Mouse (Mus musculus) T-helper 17 cell (primary cell): ENCODE data around the gene Setd2.

Experiments
- in situ Hi-C, 2 experiments: fragments of 300-600 bp; cut with MboI, MseI; formaldehyde crosslinking; loops; 1 replicate in 1 of 2; 2 replicates in 1 of 2; pipeline ENCODE4 v1.15.1; 2025; ENCODE audit warnings: high pct_unique_total_duplicates in 2 of 2

The Setd2 gene

GRCm38 (mm10) chr9:110653655-110654461, 121.5 kb downstream of the Setd2 start, which contains the start of gene Nbeal2:
Gene Nbeal2 (minus strand): TSS chr9:110654161.
- in situ Hi-C loops = no loop called here

DNA sequence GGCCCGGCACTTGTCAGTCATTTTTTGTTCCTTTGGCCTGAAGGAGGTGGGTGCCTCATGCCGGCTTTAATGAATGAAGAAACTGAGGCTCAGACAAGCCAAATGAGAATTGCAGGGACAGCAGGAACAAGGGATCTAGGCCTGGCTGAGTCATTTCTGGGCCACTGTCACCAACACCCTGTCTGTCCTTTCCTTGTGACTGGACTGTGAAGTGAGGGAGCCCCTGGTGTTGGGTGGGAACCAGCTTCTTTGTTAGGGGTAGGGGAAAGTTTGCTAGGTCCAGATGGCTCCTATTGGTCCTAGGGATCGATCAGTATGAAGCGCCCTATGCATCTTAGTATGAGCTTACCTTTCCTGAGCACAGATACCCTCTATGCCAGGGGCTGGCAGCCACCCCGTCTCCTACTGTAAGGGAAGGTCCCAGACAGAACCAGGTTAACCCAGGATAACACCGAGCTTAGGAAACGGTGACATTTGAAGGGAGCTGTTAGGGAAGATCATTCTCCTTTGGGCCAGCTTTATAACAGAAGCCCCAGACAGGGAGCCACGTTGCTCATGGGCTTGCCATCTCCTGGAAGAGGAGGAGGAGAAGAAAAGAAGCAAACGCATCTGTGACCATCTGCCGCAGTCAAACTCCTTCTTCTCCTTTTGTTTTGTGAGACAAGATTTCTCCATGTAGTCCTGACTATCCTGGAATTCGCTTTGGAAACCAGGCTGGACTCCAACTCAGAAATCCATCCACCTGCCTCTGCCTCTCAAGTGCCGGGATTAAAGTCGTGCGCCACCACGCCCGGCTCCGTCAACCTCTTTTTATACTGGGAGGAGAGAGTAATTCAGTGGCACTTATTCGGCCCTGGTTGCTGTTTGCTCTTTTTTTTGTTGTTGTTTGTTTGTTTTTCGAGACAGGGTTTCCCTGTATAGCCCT, 122.6 kb downstream of the Setd2 start:
- in situ Hi-C loops = no loop called here

GRCm38 (mm10) chr9:110655651-110656007, 123.2 kb downstream of the Setd2 start:
- in situ Hi-C loops = no loop called here

DNA sequence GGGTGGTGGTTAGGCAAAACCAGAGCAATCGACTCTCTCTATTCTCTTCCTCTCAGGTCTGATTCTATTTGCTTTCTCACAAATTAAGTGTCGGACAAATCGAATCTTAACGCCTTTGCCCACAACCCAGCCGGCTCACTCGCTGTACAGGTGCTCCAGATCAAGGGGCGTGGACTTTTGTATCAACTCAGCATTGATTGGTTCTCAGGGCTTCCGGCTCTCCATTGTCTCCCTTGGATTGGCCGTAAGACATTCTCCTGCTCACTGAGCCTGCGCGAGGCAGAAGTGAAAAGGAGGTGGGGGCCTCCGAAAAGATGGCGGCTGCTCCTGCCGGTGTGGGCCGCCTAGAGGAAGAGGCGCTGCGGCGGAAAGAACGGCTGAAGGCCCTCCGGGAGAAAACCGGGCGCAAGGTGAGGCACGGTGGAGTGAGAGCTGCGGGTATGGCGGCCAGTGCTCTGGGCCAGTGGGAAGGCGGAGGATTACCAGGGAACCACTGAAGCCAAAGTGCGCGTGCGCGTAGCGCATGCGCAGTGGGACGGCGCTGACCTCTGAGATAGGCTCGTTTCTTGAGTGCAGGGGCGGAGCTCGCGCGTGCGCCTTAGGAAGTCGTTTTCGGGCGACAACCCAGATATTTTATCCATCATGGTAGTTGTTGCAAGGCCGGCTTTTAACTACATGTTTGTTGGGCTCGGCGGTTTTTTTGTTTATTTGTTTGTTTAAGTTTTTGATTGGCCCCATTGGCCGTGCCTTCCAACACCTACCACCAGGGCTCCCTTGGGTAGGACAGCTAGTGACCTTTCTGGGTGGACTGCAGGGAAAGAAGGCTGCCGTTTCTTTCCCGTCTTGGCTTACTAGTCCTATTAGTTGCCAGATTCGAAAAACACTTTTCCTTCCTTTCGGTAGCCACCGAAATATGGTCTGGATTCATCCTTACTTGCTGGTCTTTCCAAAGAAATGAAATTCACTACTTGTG, 124.1 kb downstream of the Setd2 start, which contains the start of gene Ccdc12:
TSS of gene Ccdc12 (plus strand) at position 255 of the 973 bp plus-strand sequence.
- in situ Hi-C loops = no loop called here

DNA sequence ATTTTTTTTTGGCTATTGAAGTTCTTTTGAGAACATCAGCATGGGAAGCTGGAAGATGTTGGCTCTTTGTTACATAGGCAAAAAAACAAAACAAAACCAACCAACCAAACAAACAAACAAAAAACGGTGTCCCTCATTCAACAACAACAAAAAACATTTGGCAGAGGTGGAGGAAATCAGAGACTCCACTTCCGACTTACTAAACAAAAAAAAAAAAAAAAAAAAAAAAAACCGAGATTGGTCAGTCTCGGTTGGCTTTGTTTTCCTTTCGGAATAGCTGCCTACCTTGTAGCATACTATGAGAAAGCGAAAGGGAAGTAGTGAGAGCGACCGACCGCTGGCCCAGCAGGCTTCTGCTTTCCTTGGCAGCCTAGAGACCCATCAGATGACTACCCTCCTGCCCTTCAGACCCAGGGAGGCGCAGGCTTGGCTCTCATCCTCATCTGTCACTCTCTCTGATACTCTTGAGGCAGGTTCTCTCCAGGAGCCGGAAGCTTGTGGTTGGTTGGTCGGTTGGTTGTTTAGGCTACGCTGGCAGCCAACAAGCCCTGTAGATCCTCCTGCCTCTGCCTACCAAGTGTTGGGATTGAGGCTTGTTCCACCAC, 125.2 kb downstream of the Setd2 start:
- in situ Hi-C loops = no loop called here

GRCm38 (mm10) chr9:110659521-110659920, 127.1 kb downstream of the Setd2 start:
- in situ Hi-C loops = no loop called here

- in situ Hi-C loops = no loop called here
Observed at GRCm38 (mm10) chr9:110660208-110660607, 127.8 kb downstream of the Setd2 start.

GRCm38 (mm10) chr9:110660856-110661612, 128.6 kb downstream of the Setd2 start:
- in situ Hi-C loops = no loop called here

DNA sequence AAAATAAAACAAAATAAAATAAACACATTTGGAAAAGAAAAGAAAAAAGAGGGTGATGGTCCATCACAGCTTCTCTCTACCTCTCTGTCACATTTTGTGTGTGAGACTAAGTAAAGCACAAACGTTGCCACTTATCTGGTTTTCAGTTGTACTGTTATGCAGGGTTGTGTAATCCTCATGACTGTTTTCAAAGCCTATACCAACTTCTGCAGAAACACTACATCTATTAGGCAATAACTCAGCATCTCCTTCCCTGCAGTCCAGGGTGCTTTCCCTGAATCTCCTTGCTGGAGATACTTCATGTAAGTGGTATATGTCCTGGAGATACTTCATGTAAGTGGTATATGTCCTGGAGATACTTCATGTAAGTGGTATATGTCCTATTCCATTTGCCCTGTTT, 130.4 kb downstream of the Setd2 start:
- in situ Hi-C loops = no loop called here

GRCm38 (mm10) chr9:110665912-110666311, 133.5 kb downstream of the Setd2 start:
- in situ Hi-C loops = no loop called here

DNA sequence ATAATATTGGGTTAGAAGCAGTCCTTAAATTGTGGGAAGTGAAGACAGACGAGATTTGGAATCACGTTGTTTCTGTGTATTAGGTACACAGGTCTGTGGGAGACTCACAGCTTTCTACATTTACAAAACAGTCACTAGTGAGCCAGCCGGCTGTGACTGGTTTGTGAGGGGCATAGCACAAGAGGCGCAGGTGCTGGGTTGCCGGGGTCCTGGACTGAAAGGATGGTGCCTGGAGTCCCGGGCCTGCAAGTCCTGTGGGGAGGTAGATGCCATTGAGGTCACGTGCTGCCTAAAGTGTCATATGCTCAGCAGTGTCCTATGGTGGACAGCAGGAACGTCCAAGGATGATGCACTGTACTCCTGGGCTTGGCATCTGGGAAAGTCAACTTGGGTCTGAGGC, 134.0 kb downstream of the Setd2 start:
- in situ Hi-C loops = no loop called here

DNA sequence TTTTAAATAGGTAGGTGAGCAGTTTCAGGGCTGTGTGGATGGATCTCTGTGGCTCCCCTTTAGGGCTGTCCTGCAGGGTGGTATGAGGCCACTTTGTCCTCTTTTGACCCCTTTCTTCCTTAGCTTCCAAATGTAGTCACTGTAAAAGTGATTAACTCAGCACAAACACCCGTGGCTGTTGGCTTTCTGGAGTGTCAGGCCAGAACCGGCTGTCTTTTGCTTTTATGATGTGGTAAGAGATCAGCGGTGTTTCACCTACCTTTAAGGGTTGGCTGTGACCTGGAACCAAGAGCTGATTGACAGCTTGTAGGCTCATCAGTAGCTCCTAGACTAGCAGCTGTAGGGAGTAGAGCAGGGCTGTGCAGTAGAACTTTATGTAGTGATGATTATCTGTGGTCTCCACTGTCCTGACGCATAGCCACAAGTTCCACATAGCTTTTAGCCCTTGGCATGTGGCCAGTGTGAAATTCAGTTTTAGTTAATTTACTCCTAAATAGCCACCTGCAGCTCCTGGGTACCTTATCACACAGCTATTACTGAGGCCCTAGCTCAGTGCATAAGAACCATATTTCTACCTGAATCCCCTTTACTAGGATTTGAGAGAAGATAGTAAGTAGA, 134.9 kb downstream of the Setd2 start:
- in situ Hi-C loops = no loop called here
